Comparison of ENCODE assay signal across 9 mouse cellular contexts in genomic region chr6:55342328-55342727, GRCm38 (mm10). TPM values are rescaled to one million over a fixed set of nuclear protein-coding genes. Genes with fewer than 3 reads are reported as not detected.
DNase-seq lines count a peak whose midpoint lies in the region; ATAC-seq and TF ChIP-seq lines count a peak whose summit lies in the region.
"Had no signal": no experiment of that assay in that cellular context is flagged by ENCODE, and none has a peak within 500 bp of the region (broad histone marks: within the 10 kb centered on the region; RNA-seq: fewer than 3 reads in every experiment).

No protein-coding gene starts in this region.

- H3K27me3 ChIP-seq in limb, embryonic 12.5 days, result 0 out of 2 replicates have a peak, but pooled peaks cover 1% of the 10 kb centered on the region
- H3K27me3 ChIP-seq in limb, embryonic 10.5 days (ENCODE audit: low read depth, poor library complexity, severe bottlenecking), result no peaks in the 10 kb centered on the region
- no peaks in the 10 kb centered on the region for H3K27me3 ChIP-seq in erythroblast, embryonic 14.5 days (ENCODE audit: control insufficient read depth)
- H3K27me3 ChIP-seq in intestine, postnatal 0 days (replicated peaks; ENCODE audit: control insufficient read depth, insufficient read depth, low read length), result no peaks in the 10 kb centered on the region

- no peak overlapping the region for H3K27ac ChIP-seq in limb, embryonic 12.5 days
- H3K27ac ChIP-seq in limb, embryonic 10.5 days, result no peak overlapping the region
- peak overlapping the region; percentile 52; the same call in 1 of the 2 replicates for H3K27ac ChIP-seq in intestine, postnatal 0 days (ENCODE audit: low read depth, low read length)
- H3K27ac ChIP-seq: kidney, postnatal 0 days had no signal

- no peak for TF ChIP-seq CTCF in intestine, postnatal 0 days (IDR thresholded peaks at IDR 0.05; ENCODE audit: low read depth)

- no peaks in the 10 kb centered on the region for H3K9me3 ChIP-seq in limb, embryonic 12.5 days
- no peaks in the 10 kb centered on the region for H3K9me3 ChIP-seq in limb, embryonic 10.5 days (replicated peaks)
- H3K9me3 ChIP-seq in erythroblast, embryonic 14.5 days (ENCODE audit: control insufficient read depth, low read length), result no peaks in the 10 kb centered on the region
- H3K9me3 ChIP-seq in intestine, postnatal 0 days (ENCODE audit: control insufficient read depth), result no peaks in the 10 kb centered on the region

- no peak overlapping the region for H3K4me2 ChIP-seq in limb, embryonic 12.5 days
- no peak overlapping the region; the same call in 1 of the 2 replicates for H3K4me2 ChIP-seq in intestine, postnatal 0 days (replicated peaks; ENCODE audit: low read depth)

- WGBS in limb, embryonic 12.5 days, result 79% methylated on average over 9 of the region's 9 CpGs
- WGBS in limb, embryonic 10.5 days, result 81% methylated on average over 9 of the region's 9 CpGs
- 40% methylated on average over 9 of the region's 9 CpGs for WGBS in intestine, postnatal 0 days

- H3K4me3 ChIP-seq in limb, embryonic 12.5 days (replicated peaks), result no peak overlapping the region
- no peak overlapping the region for H3K4me3 ChIP-seq in limb, embryonic 10.5 days
- H3K4me3 ChIP-seq in erythroblast, embryonic 14.5 days (replicated peaks), result peak overlapping the region; percentile 69
- H3K4me3 ChIP-seq in intestine, postnatal 0 days (ENCODE audit: low read depth, low read length), result no peak overlapping the region

- H3K4me1 ChIP-seq in limb, embryonic 12.5 days (replicated peaks), result peaks cover 15% of the 10 kb centered on the region; the same call in 1 of the 2 replicates
- H3K4me1 ChIP-seq in limb, embryonic 10.5 days, result peaks cover 26% of the 10 kb centered on the region
- H3K4me1 ChIP-seq in erythroblast, embryonic 14.5 days (ENCODE audit: control insufficient read depth), result peaks cover 99% of the 10 kb centered on the region
- H3K4me1 ChIP-seq in intestine, postnatal 0 days (replicated peaks; ENCODE audit: control insufficient read depth, insufficient read depth, low read length), result peaks cover 3% of the 10 kb centered on the region; the same call in 1 of the 2 replicates

- no peak for DNase-seq in limb, embryonic 10.5 days (ENCODE audit: low spot score)
- DNase-seq in lung, postnatal 4 days, result peak; percentile 66 to 81
- no peak for DNase-seq in right cerebral cortex, postnatal 14 days
- DNase-seq: cerebellum, postnatal 14 days had no signal

- no peak overlapping the region for H3K9ac ChIP-seq in limb, embryonic 12.5 days (replicated peaks)
- no peak overlapping the region for H3K9ac ChIP-seq in intestine, postnatal 0 days (ENCODE audit: low read depth, low read length)

- no peaks in the 10 kb centered on the region for H3K36me3 ChIP-seq in limb, embryonic 12.5 days
- no peaks in the 10 kb centered on the region for H3K36me3 ChIP-seq in limb, embryonic 10.5 days
- H3K36me3 ChIP-seq in erythroblast, embryonic 14.5 days (ENCODE audit: control insufficient read depth), result peaks cover 95% of the 10 kb centered on the region
- H3K36me3 ChIP-seq in intestine, postnatal 0 days (ENCODE audit: control insufficient read depth, insufficient read depth), result no peaks in the 10 kb centered on the region

- ATAC-seq in limb, embryonic 12.5 days (ENCODE audit: insufficient number of reproducible peaks, insufficient read depth, low FRiP score, low TSS enrichment, low read depth), result 0 out of 2 replicates have a peak, but pooled peaks have one; percentile 18
- peak; percentile 53 for ATAC-seq in intestine, postnatal 0 days
- no peak for ATAC-seq in CD4-positive, CD25-positive, alpha-beta regulatory T cell, adult 4 months

RNA-seq across cellular contexts. Expression of gene Aqp1, which starts 6.1 kb away (rescaled TPM):
- 4.0 and 4.2 TPM in 2 replicates for polyA plus RNA-seq in limb, embryonic 12.5 days (2016; fragmentation: Nextera tagmentation; extraction: Ambion mirVana)
- 0.94 and 1.1 TPM in 2 replicates for polyA plus RNA-seq in limb, embryonic 10.5 days (2016; fragmentation: Nextera tagmentation; extraction: Ambion mirVana)
- polyA plus RNA-seq in erythroblast, embryonic 14.5 days (2012), result 7.5 and 8.6 TPM in 2 replicates
- 19.0 and 20.4 TPM in 2 replicates for polyA plus RNA-seq in intestine, postnatal 0 days (2015; fragmentation: Nextera tagmentation; extraction: Ambion mirVana)
- not detected for polyA plus RNA-seq in CD4-positive, CD25-positive, alpha-beta regulatory T cell, adult 4 months (2017; shearing (Covaris generic))

RNA-seq across cellular contexts. Expression of gene Ghrhr, which starts 33.8 kb away (rescaled TPM):
- not detected in 2 replicates for polyA plus RNA-seq in limb, embryonic 12.5 days (2016; fragmentation: Nextera tagmentation; extraction: Ambion mirVana)
- polyA plus RNA-seq in limb, embryonic 10.5 days (2016; fragmentation: Nextera tagmentation; extraction: Ambion mirVana), result not detected in 2 replicates
- not detected in 2 replicates for polyA plus RNA-seq in erythroblast, embryonic 14.5 days (2012)
- 0.17 TPM in 1 of 2 replicates, not detected in the other for polyA plus RNA-seq in intestine, postnatal 0 days (2015; fragmentation: Nextera tagmentation; extraction: Ambion mirVana)
- polyA plus RNA-seq in CD4-positive, CD25-positive, alpha-beta regulatory T cell, adult 4 months (2017; shearing (Covaris generic)), result not detected

Comparison
In these comparisons a context has a peak if more than half of its experiments do, and no peak if none do; other contexts are left out.
1. DNase-seq: peak in lung, postnatal 4 days (2 of 2); none in limb, embryonic 10.5 days (single experiment) and right cerebral cortex, postnatal 14 days (single experiment).